Mouse (Mus musculus) ES-E14 (cell line): ENCODE measurements around the gene Rnft2.

Experiments used
- CHD2 ChIP-seq: IDR thresholded peaks from 2 replicates; pipeline ENCODE4 v1.6.1; 2014; ENCODE audit warnings: mild to moderate bottlenecking, low read depth, low read length, inconsistent platforms
- ZC3H11A ChIP-seq: IDR thresholded peaks from 2 replicates; pipeline ENCODE4 v1.6.1; 2012; ENCODE audit warnings: low read depth, mild to moderate bottlenecking, inconsistent platforms, low read length, borderline replicate concordance

- TF ChIP-seq CHD2 (no peak), ZC3H11A (no peak)
Observed at GRCm38 (mm10) chr5:118186903-118187633, 57.8 kb downstream of the Rnft2 start.
